Mouse (Mus musculus) thymus, postnatal 36 days (tissue): Measurements from ENCODE around the gene Mrpl49.

Source experiments
- DNase-seq, 2 experiments: peaks; one replicate each; pipeline ENCODE4 v3.0.0; 2022; ENCODE audit warnings: mixed read lengths in 2 of 2

Mrpl49 gene

DNA sequence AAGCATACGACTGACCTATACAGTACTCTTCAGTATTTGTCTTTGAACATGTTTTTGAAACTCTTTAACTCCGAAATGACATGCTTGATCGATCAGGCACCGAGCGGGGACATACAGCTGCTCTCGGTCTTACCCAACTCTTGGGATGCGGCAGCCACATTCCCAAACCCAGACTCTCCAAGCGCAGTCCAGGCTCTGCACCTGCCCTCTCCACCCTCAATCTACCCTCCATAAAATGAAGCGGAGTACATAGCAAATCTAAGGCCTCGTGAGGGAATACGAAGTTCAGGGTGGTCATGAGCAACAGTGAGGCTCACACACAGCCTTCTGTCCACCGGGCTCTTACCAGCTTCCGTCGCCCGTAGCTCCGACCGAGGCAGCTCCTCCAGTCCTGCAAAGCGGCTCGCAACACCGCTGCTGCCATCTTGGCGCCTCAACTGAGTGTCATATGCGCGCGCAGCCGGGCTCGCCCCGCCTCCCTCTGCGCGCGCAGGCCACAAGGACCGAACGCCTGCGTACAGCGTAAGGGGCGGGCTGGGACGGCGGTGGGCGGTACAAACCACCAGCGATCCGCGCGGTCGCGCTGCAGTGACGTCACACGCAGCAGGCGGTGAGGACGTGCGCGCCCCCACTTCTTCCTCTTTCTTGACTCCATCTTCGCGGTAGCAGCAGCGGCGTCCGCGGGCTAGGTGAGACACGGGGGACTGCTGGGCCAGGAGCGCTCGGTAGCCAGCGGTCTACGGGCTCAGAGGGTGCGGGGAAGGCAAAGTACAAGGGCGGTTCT is at the start of gene Mrpl49, which contains the start of gene Fau:
Gene Mrpl49, minus strand, starts transcription at position 473 of the 784 bp plus-strand sequence.
Gene Fau, plus strand, starts transcription at position 532 of the 784 bp plus-strand sequence.
- peak; percentile 99 for DNase-seq

DNA sequence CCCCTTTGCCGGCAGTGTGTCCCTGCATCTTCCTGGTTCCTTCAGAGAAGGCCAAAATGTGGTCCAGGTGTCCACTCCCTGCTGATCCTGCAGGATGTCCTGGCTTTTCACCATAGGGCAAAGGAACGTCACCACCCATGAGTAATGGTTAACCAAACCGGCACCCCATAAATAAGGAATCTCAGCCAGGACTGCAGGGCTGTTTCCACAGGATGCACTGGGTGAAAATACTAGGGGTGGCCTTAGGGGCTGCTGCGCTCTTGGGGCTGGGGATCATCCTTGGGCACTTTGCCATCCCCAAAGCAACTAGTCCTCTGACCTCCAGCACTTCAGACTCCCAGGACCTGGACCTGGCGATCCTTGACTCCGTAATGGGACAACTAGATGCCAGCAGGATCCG is 48.0 kb upstream of the Mrpl49 start, which contains the start of gene Naaladl1:
Gene Naaladl1, plus strand, starts transcription at position 197 of the 400 bp plus-strand sequence.
- DNase-seq = no peak

DNA sequence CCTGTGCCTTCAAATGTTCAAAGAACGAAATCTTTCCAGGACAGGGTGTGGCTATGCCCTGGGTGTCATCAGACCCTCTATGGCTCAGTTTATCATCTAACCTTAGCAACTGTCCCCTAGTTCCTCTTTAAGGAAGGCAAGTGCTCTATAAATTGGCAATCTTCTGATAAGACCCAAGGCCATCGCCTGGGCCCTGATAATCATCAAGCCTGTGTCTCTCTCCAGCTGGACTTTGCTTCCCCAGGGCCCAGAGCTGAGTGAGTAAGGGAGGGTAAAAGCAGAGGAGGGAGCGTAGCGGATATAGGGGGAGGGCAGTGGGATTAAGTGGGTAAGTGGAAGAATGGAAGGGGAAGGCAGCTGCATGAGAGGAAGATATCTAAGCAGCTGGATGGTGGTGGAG is 46.9 kb upstream of the Mrpl49 start:
- DNase-seq = no peak

DNA sequence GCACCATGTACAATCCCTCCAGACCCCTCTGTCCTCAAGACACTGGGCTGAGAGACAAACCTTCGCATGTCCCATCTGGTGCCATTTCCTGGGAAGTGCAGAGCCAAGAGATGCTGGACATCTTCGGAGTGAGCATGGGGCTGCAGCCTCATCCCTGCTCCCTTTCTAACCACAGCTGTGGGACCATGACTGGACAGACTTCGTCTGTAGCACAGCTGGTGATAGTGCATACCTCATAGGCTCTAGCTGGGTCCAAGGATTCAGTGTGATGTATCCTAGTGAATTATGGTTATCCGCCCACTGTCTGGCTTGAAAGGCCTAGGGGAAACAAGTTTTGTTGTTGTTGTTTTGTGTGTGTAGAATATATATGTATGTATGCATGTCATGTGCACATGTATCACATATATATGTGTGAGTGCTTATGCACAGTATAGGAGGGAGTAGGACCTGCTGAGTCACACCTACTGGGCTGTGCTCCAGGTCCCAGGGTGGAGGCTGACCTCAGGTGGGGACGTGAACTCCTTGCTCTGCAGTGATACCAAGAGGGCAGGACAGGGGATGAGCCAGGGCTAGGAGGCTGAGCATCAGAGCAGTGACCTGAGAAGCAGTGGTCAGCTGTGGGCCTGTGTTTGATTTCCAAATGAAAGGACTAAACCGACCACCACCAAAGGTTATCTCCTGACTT is 44.7 kb upstream of the Mrpl49 start:
- DNase-seq = no peak

DNA sequence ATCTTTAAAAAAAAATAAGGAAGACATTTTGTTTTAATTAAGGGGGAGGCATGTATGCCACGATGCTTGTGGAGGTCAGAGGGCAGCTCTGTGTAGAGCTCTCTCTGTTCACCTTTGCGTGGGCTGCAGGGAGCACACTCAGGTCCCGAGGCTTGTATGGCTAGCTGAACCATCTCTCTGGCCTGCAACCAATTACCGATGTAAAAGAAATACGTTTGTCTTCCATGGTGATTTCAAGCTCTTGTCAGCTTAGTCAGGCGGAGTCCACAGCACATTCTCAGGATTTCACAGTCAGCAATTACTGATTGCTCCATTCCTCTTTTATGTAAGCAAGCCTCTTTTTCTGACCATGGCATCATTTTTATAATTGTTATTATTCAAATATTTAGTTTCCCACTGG is 43.6 kb upstream of the Mrpl49 start:
- DNase-seq = no peak

DNA sequence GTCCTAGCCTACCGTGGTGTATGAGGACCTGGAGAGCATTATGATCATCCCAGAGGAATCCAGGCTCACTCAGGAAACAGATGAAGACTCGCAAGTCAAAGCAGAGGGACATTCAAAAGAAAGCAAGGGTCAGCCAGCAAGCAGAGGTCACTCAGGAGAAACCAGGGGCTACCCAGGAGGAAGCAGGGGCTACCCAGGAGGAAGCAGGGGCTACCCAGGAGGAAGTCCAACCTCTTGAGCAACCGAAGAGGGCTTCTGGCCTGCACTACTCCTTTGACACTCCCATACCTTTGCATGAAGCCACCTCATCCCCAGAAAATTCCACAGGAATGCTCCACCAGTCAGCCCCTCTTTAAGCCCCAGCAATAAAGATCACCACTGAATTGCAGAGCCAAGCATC is 40.3 kb upstream of the Mrpl49 start:
- no peak for DNase-seq

DNA sequence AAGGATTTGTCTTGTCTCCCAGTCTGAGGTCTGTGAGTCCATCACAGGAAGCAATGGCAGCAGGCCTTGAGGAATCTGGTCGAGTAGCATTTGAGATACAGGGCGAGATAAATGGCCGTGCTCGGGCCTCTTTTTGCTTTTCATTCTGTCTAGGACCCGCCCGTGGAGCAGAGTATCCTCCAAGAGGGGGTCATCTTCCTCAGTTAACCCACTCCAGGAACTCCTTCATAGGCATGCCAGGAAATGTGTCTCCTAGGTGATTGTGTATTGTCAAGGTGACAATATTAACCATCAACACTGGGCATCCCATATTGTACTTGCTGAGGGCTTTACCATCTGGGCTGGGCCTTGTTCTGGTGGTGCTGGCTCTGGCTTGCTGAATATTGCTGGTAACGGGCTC is 36.5 kb upstream of the Mrpl49 start, which contains the start of gene AC131692.1:
Gene AC131692.1, plus strand, starts transcription at position 301 of the 400 bp plus-strand sequence.
- DNase-seq = no peak

DNA sequence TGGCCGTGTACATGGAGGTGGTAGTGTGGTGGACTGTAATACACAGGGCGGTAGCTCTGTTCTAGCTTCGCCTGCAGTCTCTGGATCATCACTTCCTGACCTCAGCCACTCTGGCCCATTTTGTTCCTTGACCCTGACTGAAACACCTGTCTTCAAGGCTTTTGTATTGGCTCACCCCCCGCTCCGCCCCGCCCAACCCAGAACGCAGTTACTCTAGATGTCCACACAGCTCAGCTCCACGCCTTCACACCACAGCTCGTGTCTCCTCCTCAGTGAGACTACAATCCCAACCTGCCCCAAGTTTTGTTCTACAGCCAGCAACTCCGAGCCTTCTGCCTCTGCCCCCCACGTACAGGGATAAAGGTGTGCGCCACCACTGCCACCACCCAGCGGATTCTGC is 31.3 kb upstream of the Mrpl49 start:
- no peak for DNase-seq

DNA sequence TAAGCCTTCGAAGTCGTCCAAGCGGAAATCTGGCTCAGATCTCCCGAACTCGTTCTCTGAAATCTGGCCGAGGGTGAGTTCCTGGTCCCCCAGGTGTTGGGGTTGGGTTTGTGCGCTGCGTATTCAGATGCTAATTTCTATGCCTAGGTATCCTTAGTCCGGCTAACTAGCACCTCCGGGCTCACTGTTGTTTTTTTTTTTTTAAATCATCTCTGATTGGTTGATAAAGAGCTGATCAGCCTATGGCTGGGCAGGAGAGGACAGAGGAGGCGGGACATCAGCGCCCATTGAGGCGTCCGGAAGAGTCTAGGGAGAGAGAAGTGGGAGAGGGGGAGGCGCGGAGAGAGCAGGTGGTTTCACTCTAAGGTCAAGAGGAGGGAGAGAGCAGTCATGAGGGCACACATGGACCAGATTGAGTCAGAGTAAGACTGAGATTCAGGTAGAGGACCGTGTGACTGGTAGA is 27.9 kb upstream of the Mrpl49 start:
- peak; percentile 51 to 68 for DNase-seq

DNA sequence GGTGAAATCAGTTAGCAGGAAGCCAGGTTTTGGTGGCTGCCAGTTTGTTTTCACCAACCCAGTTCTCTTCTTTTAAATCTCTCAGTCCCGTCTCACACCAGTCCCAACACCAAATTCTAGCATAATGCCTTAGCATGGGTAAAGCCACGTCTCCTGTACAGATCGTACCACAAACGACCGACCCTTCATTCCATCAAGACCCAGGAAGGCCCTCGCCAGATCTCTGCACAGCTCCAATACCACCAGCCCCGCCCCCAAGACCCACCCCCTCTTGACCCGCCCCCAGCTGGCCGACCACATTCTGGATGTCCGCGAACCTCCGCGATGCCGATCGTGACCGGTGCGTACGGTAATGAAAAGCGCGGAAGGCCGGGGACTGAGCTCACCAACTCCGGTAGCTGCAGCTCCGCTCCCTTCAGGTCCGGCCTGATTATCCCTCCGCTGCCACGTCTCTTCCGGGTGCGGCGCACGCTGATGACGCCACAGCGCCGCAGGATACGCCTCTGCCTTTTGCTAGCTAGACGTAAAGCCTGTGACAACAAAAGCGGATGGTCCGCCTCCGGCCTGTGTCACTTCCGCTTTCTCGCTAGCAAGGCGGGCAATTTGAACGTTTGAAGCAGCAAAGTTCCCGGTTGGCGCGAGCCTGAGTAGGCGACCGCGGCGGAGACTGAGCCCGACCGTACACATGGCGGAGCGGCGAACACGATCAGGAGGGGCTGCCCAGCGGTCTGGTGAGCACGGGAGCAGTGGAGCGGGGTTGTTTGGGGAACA is 27.1 kb upstream of the Mrpl49 start, which contains the start of the genes Zfpl1 and Cdca5:
Gene Zfpl1, minus strand, starts transcription at position 479 of the 771 bp plus-strand sequence.
Gene Cdca5, plus strand, starts transcription at position 506 of the 771 bp plus-strand sequence.
- DNase-seq = peak; percentile 93 to 96

DNA sequence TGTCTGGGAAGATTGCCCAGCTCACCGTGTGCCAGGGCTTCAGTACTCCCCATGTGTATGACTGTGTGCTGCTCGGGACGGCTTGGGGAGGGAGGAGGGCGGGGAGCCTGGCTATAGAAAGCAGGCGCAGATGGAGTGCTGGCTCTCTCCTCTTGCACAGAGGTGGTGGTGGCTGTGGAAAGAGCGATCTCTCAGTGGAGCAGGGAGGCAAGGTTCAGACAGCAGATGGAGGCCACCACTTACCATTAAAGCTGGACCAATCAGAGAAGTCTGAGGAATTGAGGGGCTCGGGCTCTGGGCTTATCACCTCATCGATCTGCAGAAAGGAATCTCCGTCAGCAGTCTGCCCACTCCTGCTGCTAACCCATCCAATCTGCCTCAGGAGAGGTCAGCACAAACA is 24.6 kb upstream of the Mrpl49 start, which contains the start of gene Gm28374:
Gene Gm28374, minus strand, starts transcription at position 101 of the 400 bp plus-strand sequence.
- DNase-seq = no peak

DNA sequence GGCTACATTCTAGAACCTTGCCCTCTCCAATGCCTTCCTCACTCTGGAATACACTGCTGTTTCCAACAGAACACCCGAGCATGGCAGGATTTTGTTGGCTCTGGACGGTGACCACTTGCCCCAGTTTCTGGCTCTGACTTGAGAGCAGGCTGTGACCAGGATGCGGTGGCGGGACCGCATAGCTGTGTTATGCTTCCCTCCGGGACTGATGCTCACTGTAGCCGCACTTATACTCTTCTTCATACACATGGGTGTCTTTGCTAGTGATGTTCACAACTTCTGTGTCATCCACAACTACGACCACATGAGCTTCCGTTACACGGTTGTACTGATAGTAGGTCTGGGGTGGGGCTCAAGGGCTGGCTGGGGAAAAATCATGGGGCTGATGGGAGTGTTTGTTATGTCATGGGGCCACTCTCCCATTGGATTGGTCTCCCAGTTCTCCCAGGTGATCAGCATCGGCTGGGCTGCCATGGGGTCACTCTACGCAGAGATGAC is 22.4 kb upstream of the Mrpl49 start, which contains the start of gene Tmem262:
Gene Tmem262, plus strand, starts transcription at position 51 of the 498 bp plus-strand sequence.
- no peak for DNase-seq

DNA sequence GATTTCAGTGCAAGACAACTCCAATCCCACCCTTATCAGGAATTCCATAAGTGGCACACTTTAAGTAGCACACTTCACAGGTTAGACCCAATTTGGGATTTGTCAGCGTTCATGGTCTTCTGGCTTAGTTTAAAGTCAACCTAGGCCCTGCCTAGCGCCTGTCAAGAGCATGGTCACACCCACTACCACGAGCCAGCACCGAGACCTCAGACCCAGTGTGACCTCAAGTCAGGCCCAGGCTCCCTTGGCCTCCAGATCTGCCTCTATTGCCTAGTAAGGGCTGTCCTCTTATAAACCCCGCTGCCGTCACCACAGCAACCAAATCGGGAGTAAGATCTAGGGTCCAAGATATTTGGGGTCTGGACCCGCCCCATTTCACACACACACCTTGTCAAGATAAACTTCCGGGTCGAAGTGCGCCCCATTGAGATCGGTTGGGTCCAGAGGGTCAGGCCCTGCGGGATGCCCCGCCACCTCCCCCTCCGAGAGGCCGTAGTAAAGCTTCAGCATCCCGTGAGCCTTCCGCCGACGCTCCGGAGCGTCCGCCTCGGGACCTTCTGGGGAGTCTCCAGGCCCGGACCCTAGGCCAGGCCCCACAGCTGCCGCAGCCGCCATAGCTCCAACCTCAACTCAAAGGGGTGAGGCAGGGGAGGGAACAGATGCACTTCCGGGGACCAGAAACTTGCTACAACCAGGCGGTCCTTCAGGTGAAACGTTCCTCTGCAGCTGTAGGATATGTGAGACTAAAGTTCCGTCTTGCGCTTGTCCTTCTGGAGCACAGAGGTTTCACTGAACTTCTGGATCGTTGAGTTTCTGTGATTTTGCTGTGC is 19.2 kb upstream of the Mrpl49 start, which contains the start of gene Vps51:
Gene Vps51, minus strand, starts transcription at position 668 of the 830 bp plus-strand sequence.
- peak; percentile 81 to 83 for DNase-seq

DNA sequence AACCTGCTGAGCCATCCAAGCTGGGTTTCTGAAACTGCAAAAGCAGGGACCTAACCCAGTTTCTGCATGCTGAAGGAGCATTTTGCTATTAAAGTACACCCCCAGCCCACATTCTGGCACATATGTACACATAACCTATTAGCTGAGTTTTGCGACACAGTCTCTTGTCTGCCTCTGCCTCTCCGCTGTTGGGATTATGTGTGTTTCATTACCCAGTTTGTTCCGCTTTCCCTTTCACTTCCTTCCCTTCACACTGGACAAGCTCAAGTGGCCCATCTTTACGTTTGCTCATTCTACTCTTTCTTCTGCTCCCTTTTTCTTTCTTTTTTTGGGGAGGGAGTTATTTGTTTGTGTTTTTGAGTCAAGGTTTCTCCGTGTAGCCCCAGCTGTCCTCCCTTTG is 16.3 kb upstream of the Mrpl49 start:
- no peak for DNase-seq

DNA sequence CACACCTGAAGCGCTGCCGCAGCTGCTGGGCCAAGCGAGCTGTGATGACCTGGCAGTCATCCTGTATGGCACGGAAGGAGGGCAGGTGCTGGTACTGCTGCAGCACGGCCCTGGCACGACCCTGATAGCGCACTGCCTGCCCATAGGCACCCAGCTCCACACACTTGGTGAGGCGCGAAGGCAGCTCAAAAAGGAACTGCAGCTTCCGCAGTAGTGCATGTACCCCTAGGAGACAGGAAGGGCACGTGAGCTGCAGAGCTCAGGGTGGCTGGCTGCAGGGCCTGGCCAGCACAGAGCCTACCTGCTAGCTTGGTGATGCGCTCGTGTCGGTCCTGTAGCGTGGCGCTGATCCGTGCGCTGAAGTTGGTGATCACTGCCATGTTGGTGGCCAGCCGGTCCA is 13.7 kb upstream of the Mrpl49 start:
- no peak for DNase-seq

DNA sequence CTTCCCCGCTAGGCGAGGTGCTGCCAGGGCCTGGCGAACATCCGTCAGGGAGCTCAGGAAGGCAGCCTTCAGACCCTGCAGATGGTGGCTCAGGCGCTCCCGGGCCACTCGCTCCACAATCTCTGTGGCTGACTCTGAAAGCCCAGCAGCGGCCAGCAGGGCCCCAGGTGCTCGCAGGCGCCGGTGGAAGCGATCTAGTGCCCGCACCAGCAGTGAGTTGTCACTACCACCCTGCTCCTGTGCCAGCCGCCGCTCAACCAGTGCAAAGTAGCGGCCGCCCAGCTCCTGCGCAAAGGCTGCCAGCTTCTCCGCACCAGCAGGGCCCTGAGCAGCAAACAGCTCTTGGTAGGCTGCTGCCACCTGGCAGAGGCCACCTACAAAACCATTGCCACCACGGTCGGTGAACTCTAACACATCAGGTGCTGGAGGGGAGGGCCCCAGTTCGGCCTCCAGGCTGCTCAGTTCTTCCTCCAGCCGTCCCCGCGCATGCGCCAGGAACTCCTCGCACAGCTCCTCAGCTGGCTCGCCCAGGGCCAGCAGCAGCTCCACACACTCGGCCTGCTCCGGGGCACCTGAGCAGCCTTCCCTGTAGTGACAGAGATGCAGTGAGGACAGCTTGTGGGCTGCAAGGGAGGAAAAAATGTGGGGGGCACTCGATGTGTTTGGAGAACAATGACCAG is 13.1 kb upstream of the Mrpl49 start:
- DNase-seq = no peak

DNA sequence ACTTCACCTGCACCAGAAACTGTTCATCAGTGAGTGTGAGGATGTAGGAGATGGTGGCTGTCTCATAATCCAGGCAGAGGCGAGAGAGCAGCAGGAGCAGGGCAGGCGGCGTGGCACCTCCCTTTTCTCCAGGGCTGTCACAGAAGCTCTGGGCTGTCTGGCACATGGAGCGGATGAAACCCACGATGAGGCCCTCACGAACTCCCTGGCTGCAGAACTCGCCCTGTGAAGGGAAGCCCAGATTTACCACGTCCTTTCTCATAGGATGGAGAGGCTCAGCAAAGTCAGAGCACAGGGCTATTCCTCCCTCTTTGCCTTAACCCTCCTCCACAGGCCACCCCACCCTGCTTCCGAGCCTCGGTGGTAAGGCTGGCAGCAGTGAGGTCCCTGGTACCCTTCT is 12.3 kb upstream of the Mrpl49 start:
- DNase-seq = no peak

DNA sequence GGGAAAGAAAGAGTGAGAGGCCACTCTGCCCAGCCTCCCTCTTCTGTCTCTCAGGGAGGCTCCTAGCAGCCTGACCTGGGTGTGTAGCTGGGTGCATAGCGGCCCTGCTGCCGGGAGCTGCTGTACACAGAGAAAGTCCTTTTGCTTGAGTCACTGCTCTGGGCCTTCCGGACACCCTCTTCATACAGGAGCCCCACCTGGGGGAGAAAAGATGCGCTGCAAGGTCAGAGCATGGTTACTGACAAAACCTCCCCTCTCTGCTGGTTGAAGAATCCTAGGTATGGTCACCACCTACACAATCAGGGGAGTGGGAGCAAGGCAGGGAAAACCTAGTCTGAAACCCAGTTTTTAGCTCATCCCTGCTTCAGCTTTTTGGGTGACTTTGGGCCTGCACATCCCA is 11.4 kb upstream of the Mrpl49 start:
- DNase-seq = peak in 1 of 2 experiments; percentile 41

DNA sequence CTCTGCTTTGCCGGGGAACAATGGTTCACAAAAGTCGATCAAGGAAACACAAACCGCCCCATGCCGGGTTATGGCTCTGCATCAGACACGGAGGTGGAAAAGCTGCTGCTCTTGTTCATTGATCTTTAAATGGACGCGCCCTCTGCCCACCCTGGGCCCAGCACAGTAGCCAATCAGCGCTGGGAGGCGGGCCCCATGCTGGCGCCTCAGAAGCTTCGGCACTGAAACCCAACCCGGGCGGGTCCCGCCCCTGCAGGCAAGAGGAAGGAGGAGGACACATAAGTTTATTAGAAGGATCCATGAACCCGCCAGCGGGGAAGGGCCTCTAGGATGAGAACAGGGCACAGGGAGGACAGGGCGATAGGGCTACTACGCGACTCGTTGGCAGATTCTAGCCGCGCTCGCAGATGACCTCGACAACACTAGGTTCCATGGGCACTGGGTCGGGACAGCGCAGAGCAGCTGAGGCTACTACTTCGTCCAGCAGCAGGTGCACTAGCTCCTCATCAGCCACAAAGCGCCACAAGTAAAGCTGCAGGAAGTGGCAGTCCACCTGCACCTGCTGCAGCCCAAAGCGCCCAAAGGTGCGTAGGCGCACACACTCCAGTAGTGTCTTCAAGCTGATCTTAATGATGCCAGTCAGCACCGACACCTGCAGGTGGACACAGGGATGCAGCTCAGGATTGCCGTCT is 10.3 kb upstream of the Mrpl49 start, which contains the start of gene Tm7sf2:
Gene Tm7sf2, minus strand, starts transcription at position 650 of the 692 bp plus-strand sequence.
- DNase-seq = peak; percentile 83 to 89
